Mouse (Mus musculus) 3134 (cell line): ENCODE data around the gene Myom1.
"Not testable (repeated sequence)": the region's sequence is repeated elsewhere in the genome, so short reads cannot be mapped to it uniquely, and the experiment has no call there.

ENCODE experiments used
- DNase-seq: peaks from one replicate; pipeline ENCODE4 v3.0.0-alpha.2; 2011; ENCODE audit warnings: low spot score; ENCODE audit not compliant: insufficient read length; ENCODE audit errors: extremely low read depth

Gene Myom1

GRCm38 (mm10) chr17:71002081-71002743, at the start of gene Myom1:
Myom1 (plus strand) TSS chr17:71002633.
- DNase-seq: peak; percentile 99

- DNase-seq: peak; percentile 36
These were observed 38.9 kb upstream of the Myom1 start for GRCm38 (mm10) chr17:70963546-70963945.

GRCm38 (mm10) chr17:70965281-70965680, 37.2 kb upstream of the Myom1 start:
- DNase-seq: no peak

GRCm38 (mm10) chr17:70966126-70966525, 36.3 kb upstream of the Myom1 start:
- DNase-seq: no peak

GRCm38 (mm10) chr17:70967191-70967590, 35.2 kb upstream of the Myom1 start:
- no peak for DNase-seq

GRCm38 (mm10) chr17:70967646-70968045, 34.8 kb upstream of the Myom1 start:
- no peak for DNase-seq

- DNase-seq: peak; percentile 35
These were observed 33.7 kb upstream of the Myom1 start for GRCm38 (mm10) chr17:70968606-70969191.

- no peak for DNase-seq
These were observed 31.2 kb upstream of the Myom1 start for GRCm38 (mm10) chr17:70971206-70971605.

GRCm38 (mm10) chr17:70973398-70973797, 29.0 kb upstream of the Myom1 start:
- DNase-seq: no peak

GRCm38 (mm10) chr17:70974065-70974464, 28.4 kb upstream of the Myom1 start:
- DNase-seq: not testable (repeated sequence)

GRCm38 (mm10) chr17:70977799-70978198, 24.6 kb upstream of the Myom1 start:
- no peak for DNase-seq

GRCm38 (mm10) chr17:70979345-70980223, 22.8 kb upstream of the Myom1 start:
- DNase-seq: no peak

- no peak for DNase-seq
These were observed 16.7 kb upstream of the Myom1 start for GRCm38 (mm10) chr17:70985501-70986354.

- no peak for DNase-seq
These were observed 16.1 kb upstream of the Myom1 start for GRCm38 (mm10) chr17:70986355-70986740.

GRCm38 (mm10) chr17:70986831-70987660, 15.4 kb upstream of the Myom1 start:
- no peak for DNase-seq

- no peak for DNase-seq
These were observed 14.1 kb upstream of the Myom1 start for GRCm38 (mm10) chr17:70988337-70988767.

- no peak for DNase-seq
These were observed 13.0 kb upstream of the Myom1 start for GRCm38 (mm10) chr17:70989430-70989829.

GRCm38 (mm10) chr17:70989991-70990390, 12.4 kb upstream of the Myom1 start:
- no peak for DNase-seq

GRCm38 (mm10) chr17:70990403-70991303, 11.8 kb upstream of the Myom1 start:
- peak; percentile 91 for DNase-seq
